Mouse (Mus musculus) granulocyte monocyte progenitor cell, adult 5-6 weeks (primary cell): ENCODE measurements around the gene Gm28048. TPM values are rescaled to one million over a fixed set of nuclear protein-coding genes. Genes with fewer than 3 reads are reported as not detected.

Source experiments
- ATAC-seq: replicated peaks from 2 replicates; pipeline ENCODE4 v1.8.0; 2016; ENCODE audit warnings: mild to moderate bottlenecking, moderate TSS enrichment, inconsistent platforms; ENCODE audit not compliant: poor library complexity, severe bottlenecking
- total RNA-seq, 2 experiments: library from RNA; stranded (forward) in 1 of 2; stranded (reverse) in 1 of 2; fragments of 200-712, 200-1000 nt in 1 of 2; fragments of >200 nt in 1 of 2; fragmentation: Nextera tagmentation in 1 of 2; gene quantifications; 2 replicates each; pipeline ENCODE4 v1.2.3; 2014 to 2017

The Gm28048 gene
- total RNA-seq, 2 experiments from 2014 or later, result 48.6 to 70.6 TPM

- no peak for ATAC-seq
Measured at GRCm38 (mm10) chr11:22897642-22898041, 84.2 kb downstream of the Gm28048 start.

- ATAC-seq, result peak; percentile 87
Measured at GRCm38 (mm10) chr11:22897127-22897526, 84.8 kb downstream of the Gm28048 start.

GRCm38 (mm10) chr11:22893075-22893474, 88.8 kb downstream of the Gm28048 start:
- ATAC-seq, result no peak

- ATAC-seq, result no peak
Measured at GRCm38 (mm10) chr11:22892466-22892865, 89.4 kb downstream of the Gm28048 start.

GRCm38 (mm10) chr11:22891876-22892275, 90.0 kb downstream of the Gm28048 start:
- peak; percentile 90 for ATAC-seq

GRCm38 (mm10) chr11:22891242-22891641, 90.6 kb downstream of the Gm28048 start:
- ATAC-seq, result peak; percentile 51

GRCm38 (mm10) chr11:22889224-22889623, 92.7 kb downstream of the Gm28048 start:
- ATAC-seq, result no peak

- no peak for ATAC-seq
Measured at GRCm38 (mm10) chr11:22886991-22887390, 94.9 kb downstream of the Gm28048 start.

- no peak for ATAC-seq
Measured at GRCm38 (mm10) chr11:22885350-22885749, 96.5 kb downstream of the Gm28048 start.

- no peak for ATAC-seq
Measured at GRCm38 (mm10) chr11:22883676-22884075, 98.2 kb downstream of the Gm28048 start.

GRCm38 (mm10) chr11:22882926-22883325, 99.0 kb downstream of the Gm28048 start:
- no peak for ATAC-seq

- no peak for ATAC-seq
Measured at GRCm38 (mm10) chr11:22880383-22881172, 101.3 kb downstream of the Gm28048 start.

GRCm38 (mm10) chr11:22879645-22880044, 102.2 kb downstream of the Gm28048 start:
- no peak for ATAC-seq

GRCm38 (mm10) chr11:22876680-22877330, 105.1 kb downstream of the Gm28048 start:
- no peak for ATAC-seq

GRCm38 (mm10) chr11:22875279-22875678, 106.6 kb downstream of the Gm28048 start:
- ATAC-seq, result no peak

- ATAC-seq, result no peak
Measured at GRCm38 (mm10) chr11:22874747-22875146, 107.1 kb downstream of the Gm28048 start.

GRCm38 (mm10) chr11:22873383-22873782, 108.5 kb downstream of the Gm28048 start:
- peak; percentile 20 for ATAC-seq

- ATAC-seq, result no peak
Measured at GRCm38 (mm10) chr11:22872307-22872680, 109.6 kb downstream of the Gm28048 start.

GRCm38 (mm10) chr11:22871628-22872306, 110.1 kb downstream of the Gm28048 start:
- peak; percentile 64 for ATAC-seq

GRCm38 (mm10) chr11:22868582-22868981, 113.3 kb downstream of the Gm28048 start:
- peak; percentile 13 for ATAC-seq

- no peak for ATAC-seq
Measured at GRCm38 (mm10) chr11:22867691-22868090, 114.2 kb downstream of the Gm28048 start.
